Mouse (Mus musculus) lung, adult 2 months (tissue): ENCODE measurements around the gene Gp1ba.

Experiments used
- CTCF ChIP-seq: fragments of 200-500 bp; IDR thresholded peaks from 2 replicates; pipeline ENCODE4 v1.5.1; 2011; ENCODE audit warnings: mild to moderate bottlenecking, low read length, control low read depth; ENCODE audit not compliant: insufficient read depth
- POLR2A ChIP-seq: fragments of 200-500 bp; IDR thresholded peaks from 2 replicates; pipeline ENCODE4 v1.6.1; 2011; ENCODE audit warnings: low read depth, mild to moderate bottlenecking, control low read depth, low read length, borderline replicate concordance; ENCODE audit errors: extremely low read depth

- peak; percentile 98 for TF ChIP-seq CTCF
- TF ChIP-seq POLR2A, result no peak
Measured at GRCm38 (mm10) chr11:70605024-70605566, 33.8 kb upstream of the Gp1ba start.
